Mouse (Mus musculus) liver, adult 2 months (tissue): ENCODE measurements around the gene Shisa6. TPM values are rescaled to one million over a fixed set of nuclear protein-coding genes. Genes with fewer than 3 reads are reported as not detected.
A peak's percentile ranks its signal among the peaks of the same experiment; 100 is the strongest.

Experiments used
- DNase-seq: peaks from one replicate; pipeline ENCODE4 v3.0.0-alpha.2; 2011; ENCODE audit warnings: low read depth, low spot score; ENCODE audit errors: extremely low read depth
- H3K27ac ChIP-seq: fragments of 200-500 bp; replicated peaks from 2 replicates; pipeline ENCODE4 v1.5.1; 2012; ENCODE audit warnings: low read depth, mild to moderate bottlenecking, control low read depth, inconsistent platforms, low read length; ENCODE audit not compliant: insufficient read depth
- H3K27me3 ChIP-seq: fragments of 200-500 bp; 2 replicates; pipeline ENCODE4 v1.6.1; 2012; ENCODE audit warnings: mild to moderate bottlenecking, moderate library complexity, low read length, inconsistent platforms; ENCODE audit not compliant: control insufficient read depth, insufficient read depth
- H3K36me3 ChIP-seq: fragments of 200-500 bp; 2 replicates; pipeline ENCODE4 v1.6.1; 2012; ENCODE audit warnings: low read length, inconsistent platforms; ENCODE audit not compliant: control insufficient read depth, insufficient read depth
- H3K4me1 ChIP-seq: fragments of 200-500 bp; 2 replicates; pipeline ENCODE4 v1.6.1; 2011; ENCODE audit warnings: low read length; ENCODE audit not compliant: control insufficient read depth, insufficient read depth
- H3K4me3 ChIP-seq: fragments of 200-500 bp; 2 replicates; pipeline ENCODE4 v1.5.1; 2011; ENCODE audit warnings: low read depth, mild to moderate bottlenecking, control low read depth, low read length, moderate library complexity; ENCODE audit not compliant: insufficient read depth
- H3K79me2 ChIP-seq: fragments of 200-500 bp; 2 replicates; pipeline ENCODE4 v1.6.1; 2012; ENCODE audit warnings: inconsistent platforms, mild to moderate bottlenecking, low read length, moderate library complexity; ENCODE audit not compliant: control insufficient read depth, insufficient read depth
- H3K9ac ChIP-seq: fragments of 200-500 bp; 2 replicates; pipeline ENCODE4 v1.6.1; 2012; ENCODE audit warnings: low read depth, mild to moderate bottlenecking, control low read depth, inconsistent platforms, low read length
- CTCF ChIP-seq: fragments of 200-500 bp; IDR thresholded peaks from 2 replicates; pipeline ENCODE4 v1.5.1; 2011; ENCODE audit warnings: low read depth, low read length, control low read depth
- POLR2A ChIP-seq: fragments of 200-500 bp; IDR thresholded peaks from 2 replicates; pipeline ENCODE4 v1.6.1; 2011; ENCODE audit warnings: low read length, control low read depth; ENCODE audit not compliant: insufficient read depth; ENCODE audit errors: extremely low read depth
- WGBS: fragments of 180-500 bp; shearing (Covaris S2); methylation state at CpG from one replicate; pipeline ENCODE4 v1.1.7; 2018; 5-methylcytosine and 5-hydroxymethylcytosine counted together
- polyA plus RNA-seq: library from polyadenylated mRNA; depleted of rRNA; stranded (reverse); fragments of >200 nt; gene quantifications from 2 replicates; pipeline ENCODE4 v1.2.3, GENCODE M21; 2012; rRNA removed
- total RNA-seq: library from RNA; depleted of rRNA; stranded (reverse); fragments of >200 nt; gene quantifications from 2 replicates; pipeline ENCODE4 v1.2.3, GENCODE M21; 2014; rRNA removed

Gene Shisa6
- not detected in 2 replicates for total RNA-seq
- polyA plus RNA-seq, result not detected in 2 replicates

DNA sequence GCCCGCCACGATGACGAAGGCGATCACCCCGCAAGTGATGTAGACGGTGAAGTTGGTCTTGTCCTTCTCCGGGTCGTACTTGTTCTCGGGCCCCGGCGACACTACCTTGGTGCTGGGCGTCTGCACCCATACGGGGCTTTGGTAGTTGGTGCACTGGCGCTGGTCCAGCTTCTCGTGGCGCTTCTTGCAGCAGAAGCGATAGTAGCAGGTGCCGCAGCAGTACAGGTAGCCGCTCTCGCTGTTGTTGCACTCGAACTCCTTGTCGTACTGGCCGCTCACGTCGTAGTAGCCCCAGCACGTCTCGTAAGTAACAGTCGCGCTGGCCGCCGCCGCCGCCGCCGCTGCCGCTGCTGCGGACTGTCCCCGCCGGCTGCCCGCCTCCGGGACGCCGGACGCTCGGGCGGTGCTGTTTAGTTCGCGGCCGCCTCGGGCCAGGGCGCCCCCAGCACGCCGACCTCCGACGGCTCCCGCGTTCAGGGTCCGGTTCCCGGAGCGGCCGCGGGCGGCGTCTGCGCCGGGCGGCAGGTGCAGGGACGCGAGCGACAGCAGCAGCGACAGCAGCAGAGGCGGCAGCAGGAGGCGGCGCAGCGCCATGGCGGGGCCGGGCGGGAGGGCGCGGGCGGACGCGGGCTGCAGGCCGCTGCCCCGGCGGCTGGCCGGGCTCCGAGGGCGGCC is at the start of gene Shisa6:
Shisa6 (minus strand) TSS at position 594 of the 675 bp plus-strand sequence.
- H3K79me2 ChIP-seq, result no peaks in the 10 kb centered on the region
- no peak within 1 kb of the TSS for H3K27ac ChIP-seq
- 2% methylated on average over 88 of the region's 89 CpGs for whole genome bisulfite sequencing
- H3K9ac ChIP-seq, result no peak within 1 kb of the TSS
- TF ChIP-seq CTCF, result no peak
- no peak for TF ChIP-seq POLR2A
- DNase-seq, result no peak
- H3K4me3 ChIP-seq, result peak within 1 kb of the TSS; percentile 33; the same call in 1 of the 2 replicates
- H3K4me1 ChIP-seq, result no peaks in the 10 kb centered on the region
- H3K36me3 ChIP-seq, result no peaks in the 10 kb centered on the region
- H3K27me3 ChIP-seq, result peaks cover 25% of the 10 kb centered on the region

DNA sequence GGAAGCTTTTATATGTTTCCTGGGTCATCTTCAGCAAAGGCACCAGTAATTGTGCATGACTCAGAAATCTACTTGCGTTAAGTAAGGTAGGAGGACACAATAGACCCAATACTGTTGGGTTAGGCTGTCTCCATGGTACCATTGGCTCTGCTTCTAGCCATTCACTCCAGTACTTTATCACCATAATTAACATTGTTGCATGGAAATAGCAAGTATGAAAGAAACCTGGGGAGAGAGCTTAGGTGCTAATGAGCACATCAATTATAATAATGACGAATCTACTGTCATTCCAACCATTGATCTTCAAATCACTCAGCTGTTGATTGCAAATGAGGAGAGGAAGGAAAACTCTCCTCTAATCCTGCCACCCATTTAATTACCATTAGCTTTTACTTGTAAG is 48.1 kb upstream of the Shisa6 start:
- TF ChIP-seq POLR2A (no peak), CTCF (no peak)
- DNase-seq, result no peak
- H3K4me3 ChIP-seq, result no peak overlapping the region
- H3K9ac ChIP-seq, result no peak overlapping the region
- H3K36me3 ChIP-seq, result no peaks in the 10 kb centered on the region
- no peaks in the 10 kb centered on the region for H3K27me3 ChIP-seq
- H3K79me2 ChIP-seq, result no peaks in the 10 kb centered on the region
- no peaks in the 10 kb centered on the region for H3K4me1 ChIP-seq
- no peak overlapping the region for H3K27ac ChIP-seq
- 34% methylated on average over 2 of the region's 2 CpGs for WGBS

- 70% methylated on average over 4 of the region's 4 CpGs for WGBS
- no peaks in the 10 kb centered on the region for H3K79me2 ChIP-seq
Observed at GRCm38 (mm10) chr11:66569045-66569444, 43.3 kb upstream of the Shisa6 start.

DNA sequence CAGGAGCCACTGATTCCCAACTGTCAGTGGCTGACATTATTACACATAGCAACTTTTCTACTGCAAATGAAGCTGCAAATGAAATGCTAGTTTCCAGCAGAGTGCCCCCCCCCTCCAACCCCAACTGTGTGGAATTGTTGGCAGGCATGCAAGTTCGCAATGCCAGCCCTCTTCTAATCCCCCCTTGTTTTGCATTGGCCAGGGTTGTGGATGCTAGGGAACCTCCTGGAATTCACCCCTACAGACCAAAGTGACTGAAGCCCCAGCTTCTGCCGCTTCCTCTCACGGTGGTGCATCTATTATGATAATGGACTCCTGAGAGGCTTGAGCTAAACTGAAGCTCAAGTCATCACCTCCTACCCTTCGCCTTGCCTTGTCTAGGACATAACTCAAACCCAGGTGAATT is 42.6 kb upstream of the Shisa6 start:
- WGBS, result 27% methylated on average over 4 of the region's 4 CpGs
- Histone ChIP-seq H3K79me2 (no peaks in the 10 kb centered on the region), H3K36me3 (no peaks in the 10 kb centered on the region), H3K27ac (no peak overlapping the region), H3K9ac (no peak overlapping the region), H3K27me3 (peaks cover 3% of the 10 kb centered on the region; the same call in 1 of the 2 replicates), H3K4me1 (no peaks in the 10 kb centered on the region), H3K4me3 (no peak overlapping the region)
- no peak for DNase-seq
- TF ChIP-seq CTCF, result no peak
- no peak for TF ChIP-seq POLR2A

More at GRCm38 (mm10) chr11:66569045-66569444, 43.3 kb upstream of the Shisa6 start:
- no peak for DNase-seq
- Histone ChIP-seq H3K9ac (no peak overlapping the region), H3K4me3 (no peak overlapping the region), H3K4me1 (no peaks in the 10 kb centered on the region), H3K36me3 (no peaks in the 10 kb centered on the region), H3K27ac (no peak overlapping the region), H3K27me3 (peaks cover 3% of the 10 kb centered on the region; the same call in 1 of the 2 replicates)
- TF ChIP-seq CTCF, result no peak
- no peak for TF ChIP-seq POLR2A

GRCm38 (mm10) chr11:66567382-66567781 is 41.6 kb upstream of the Shisa6 start:
- WGBS, result 2% methylated on average over 10 of the region's 10 CpGs
- no peak for DNase-seq
- TF ChIP-seq CTCF (no peak), POLR2A (no peak)
- no peaks in the 10 kb centered on the region for H3K36me3 ChIP-seq
- no peak overlapping the region for H3K9ac ChIP-seq
- no peaks in the 10 kb centered on the region for H3K4me1 ChIP-seq
- no peak overlapping the region for H3K4me3 ChIP-seq
- no peak overlapping the region for H3K27ac ChIP-seq
- H3K79me2 ChIP-seq, result no peaks in the 10 kb centered on the region
- peaks cover 3% of the 10 kb centered on the region; the same call in 1 of the 2 replicates for H3K27me3 ChIP-seq

- H3K27me3 ChIP-seq, result peaks cover 3% of the 10 kb centered on the region; the same call in 1 of the 2 replicates
- no peaks in the 10 kb centered on the region for H3K36me3 ChIP-seq
- H3K27ac ChIP-seq, result no peak overlapping the region
- H3K4me3 ChIP-seq, result no peak overlapping the region
- DNase-seq, result no peak
- no peaks in the 10 kb centered on the region for H3K4me1 ChIP-seq
- H3K79me2 ChIP-seq, result no peaks in the 10 kb centered on the region
- TF ChIP-seq POLR2A, result no peak
- no peak for TF ChIP-seq CTCF
- H3K9ac ChIP-seq, result no peak overlapping the region
- 67% methylated on average over 7 of the region's 7 CpGs for WGBS
Observed at GRCm38 (mm10) chr11:66562274-66562673, 36.5 kb upstream of the Shisa6 start.
